Mouse (Mus musculus) small intestine, adult 2 months (tissue): Measurements from ENCODE around the gene P2rx2. TPM values are rescaled to one million over a fixed set of nuclear protein-coding genes. Genes with fewer than 3 reads are reported as not detected.

Experiments
- H3K27ac ChIP-seq: fragments of 200-500 bp; 2 replicates; pipeline ENCODE4 v1.5.1; 2012; ENCODE audit warnings: low read depth, low read length, control low read depth, inconsistent platforms; ENCODE audit not compliant: insufficient read depth
- H3K27me3 ChIP-seq: fragments of 200-500 bp; 2 replicates; pipeline ENCODE4 v1.6.1; 2012; ENCODE audit warnings: mild to moderate bottlenecking, moderate library complexity, low read length, inconsistent platforms; ENCODE audit not compliant: control insufficient read depth, insufficient read depth
- H3K36me3 ChIP-seq: fragments of 200-500 bp; 2 replicates; pipeline ENCODE4 v1.6.1; 2012; ENCODE audit warnings: mild to moderate bottlenecking, low read length, control low read depth, inconsistent platforms; ENCODE audit not compliant: control insufficient read depth, insufficient read depth
- H3K4me1 ChIP-seq: fragments of 200-500 bp; 2 replicates; pipeline ENCODE4 v1.6.1; 2012; ENCODE audit warnings: low read length, inconsistent platforms, mixed read lengths; ENCODE audit not compliant: control insufficient read depth, insufficient read depth, insufficient read length
- H3K4me3 ChIP-seq: fragments of 200-500 bp; 2 replicates; pipeline ENCODE4 v1.5.1; 2012; ENCODE audit warnings: low read depth, mild to moderate bottlenecking, control low read depth, inconsistent platforms, low read length, moderate library complexity
- CTCF ChIP-seq: fragments of 200-500 bp; IDR thresholded peaks from 2 replicates; pipeline ENCODE4 v1.5.1; 2012; ENCODE audit warnings: low read depth, mild to moderate bottlenecking, control low read depth, inconsistent platforms, low read length, moderate library complexity, mixed read lengths; ENCODE audit not compliant: insufficient replicate concordance, insufficient read length; ENCODE audit errors: extremely low read depth
- POLR2A ChIP-seq: fragments of 200-500 bp; IDR thresholded peaks from 2 replicates; pipeline ENCODE4 v1.6.1; 2012; ENCODE audit warnings: low read depth, mild to moderate bottlenecking, control low read depth, inconsistent platforms, low read length, moderate library complexity
- WGBS: fragments of 180-500 bp; shearing (Covaris S2); methylation state at CpG from one replicate; pipeline ENCODE4 v1.1.7; 2018; 5-methylcytosine and 5-hydroxymethylcytosine counted together
- polyA plus RNA-seq: library from polyadenylated mRNA; depleted of rRNA; stranded (reverse); fragments of >200 nt; gene quantifications from 2 replicates; pipeline ENCODE4 v1.2.3, GENCODE M21; 2012; rRNA removed

Gene P2rx2
- polyA plus RNA-seq, 1 experiment: 2.3 TPM

DNA sequence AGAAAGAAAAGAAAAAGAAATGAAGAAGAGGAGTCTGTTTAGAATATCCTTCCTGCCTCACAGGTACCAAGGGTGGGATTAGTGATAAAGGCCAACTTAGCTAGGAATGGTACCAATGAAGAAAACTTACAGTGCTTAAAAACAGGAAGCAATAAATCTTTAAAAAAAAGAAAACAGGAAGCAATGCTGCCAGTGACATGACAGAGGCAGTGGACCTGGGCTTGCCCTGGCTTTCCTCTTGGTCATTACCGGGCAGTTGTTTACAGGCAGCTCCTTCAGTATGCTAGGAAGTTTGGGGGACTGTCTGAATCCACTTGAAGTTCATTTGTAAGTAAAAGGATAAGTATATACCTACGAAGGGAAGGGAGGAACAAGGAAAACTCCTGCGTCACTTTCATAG is 12.5 kb downstream of the P2rx2 start:
- Histone ChIP-seq H3K4me3 (no peak overlapping the region), H3K27me3 (no peaks in the 10 kb centered on the region), H3K4me1 (no peaks in the 10 kb centered on the region), H3K36me3 (peaks cover 13% of the 10 kb centered on the region; the same call in 1 of the 2 replicates), H3K27ac (no peak overlapping the region)
- TF ChIP-seq POLR2A (no peak), CTCF (no peak)
- WGBS: 79% methylated on average over 3 of the region's 3 CpGs

DNA sequence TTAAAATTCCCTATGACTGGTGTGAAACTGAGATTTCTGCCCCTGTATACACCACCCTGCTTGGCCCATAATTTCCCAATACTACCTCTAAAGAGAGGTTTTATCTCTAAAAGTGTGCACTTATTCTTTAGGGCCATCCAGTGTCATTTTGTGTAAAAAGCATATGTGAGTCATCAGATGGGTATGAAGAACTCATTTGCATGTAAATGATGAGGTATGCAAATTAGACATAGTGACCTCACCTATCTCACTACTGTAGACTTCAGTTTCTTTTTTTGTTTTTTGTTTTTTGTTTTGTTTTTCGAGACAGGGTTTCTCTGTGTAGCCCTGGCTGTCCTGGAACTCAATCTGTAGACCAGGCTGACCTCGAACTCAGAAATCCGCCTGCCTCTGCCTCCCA is 29.9 kb downstream of the P2rx2 start:
- WGBS: 95% methylated on average over 3 of the region's 3 CpGs
- Histone ChIP-seq H3K4me1 (no peaks in the 10 kb centered on the region), H3K27ac (no peak overlapping the region), H3K36me3 (peaks cover 2% of the 10 kb centered on the region), H3K27me3 (no peaks in the 10 kb centered on the region), H3K4me3 (no peak overlapping the region)
- no peak for TF ChIP-seq POLR2A
- TF ChIP-seq CTCF: no peak

DNA sequence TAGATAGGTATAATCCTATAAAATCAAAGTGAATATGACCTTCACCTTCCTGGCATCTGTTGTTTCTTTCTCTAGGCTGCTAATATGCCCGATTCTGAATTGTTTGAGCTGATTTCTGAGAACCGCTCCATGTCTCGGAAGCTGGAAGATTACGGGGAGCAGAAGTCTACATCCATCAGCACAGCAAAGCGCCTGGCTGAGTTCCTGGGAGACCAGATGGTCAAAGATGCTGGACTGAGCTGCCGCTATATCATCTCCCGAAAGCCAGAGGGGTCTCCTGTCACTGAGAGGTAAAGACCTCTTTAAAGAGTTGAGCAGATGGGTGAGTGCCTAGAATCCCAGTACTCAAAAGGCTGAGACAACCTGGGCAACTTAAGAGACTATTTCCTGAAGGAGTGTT is 34.2 kb downstream of the P2rx2 start:
- WGBS: 90% methylated on average over 7 of the region's 7 CpGs
- Histone ChIP-seq H3K4me3 (no peak overlapping the region), H3K27me3 (no peaks in the 10 kb centered on the region), H3K36me3 (peaks cover 10% of the 10 kb centered on the region; the same call in 1 of the 2 replicates), H3K27ac (no peak overlapping the region), H3K4me1 (no peaks in the 10 kb centered on the region)
- TF ChIP-seq POLR2A: no peak
- TF ChIP-seq CTCF: no peak

GRCm38 (mm10) chr5:110300591-110300990 is 42.4 kb downstream of the P2rx2 start:
- Histone ChIP-seq H3K27ac (no peak overlapping the region), H3K27me3 (no peaks in the 10 kb centered on the region), H3K4me1 (no peaks in the 10 kb centered on the region), H3K36me3 (peaks cover 6% of the 10 kb centered on the region), H3K4me3 (no peak overlapping the region)
- TF ChIP-seq CTCF: no peak
- TF ChIP-seq POLR2A: no peak
- 86% methylated on average over 2 of the region's 2 CpGs for WGBS

DNA sequence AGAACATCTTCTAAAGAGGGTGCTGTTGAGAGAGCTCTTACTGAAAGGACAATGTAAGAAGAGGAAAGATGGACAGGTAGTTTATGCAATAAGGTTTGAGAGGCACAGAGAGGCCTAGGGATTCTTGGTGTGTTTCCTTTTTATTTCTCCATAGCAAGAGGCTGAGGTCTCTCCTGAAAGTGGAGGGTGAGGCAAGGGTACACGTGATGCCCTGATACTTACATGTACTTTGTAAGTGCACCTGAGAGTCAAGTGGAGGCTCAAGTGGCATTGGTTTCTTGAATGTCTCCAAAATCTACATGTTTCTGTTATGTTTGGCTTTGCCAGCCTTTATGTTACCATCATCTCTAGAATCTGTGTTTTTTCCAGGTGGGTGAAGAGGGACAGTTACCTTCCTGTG is 46.4 kb downstream of the P2rx2 start:
- H3K4me1 ChIP-seq: no peaks in the 10 kb centered on the region
- peaks cover 2% of the 10 kb centered on the region; the same call in 1 of the 2 replicates for H3K36me3 ChIP-seq
- TF ChIP-seq POLR2A (no peak), CTCF (no peak)
- no peak overlapping the region for H3K27ac ChIP-seq
- no peak overlapping the region for H3K4me3 ChIP-seq
- WGBS: 91% methylated on average over 1 of the region's 1 CpGs
- H3K27me3 ChIP-seq: no peaks in the 10 kb centered on the region

GRCm38 (mm10) chr5:110291649-110292048 is 51.4 kb downstream of the P2rx2 start:
- no peaks in the 10 kb centered on the region for H3K4me1 ChIP-seq
- no peak overlapping the region for H3K27ac ChIP-seq
- WGBS: 100% methylated on average over 1 of the region's 1 CpGs
- H3K27me3 ChIP-seq: no peaks in the 10 kb centered on the region
- H3K4me3 ChIP-seq: no peak overlapping the region
- no peak for TF ChIP-seq CTCF
- TF ChIP-seq POLR2A: no peak
- H3K36me3 ChIP-seq: peaks cover 2% of the 10 kb centered on the region; the same call in 1 of the 2 replicates

Other genes starting within 250 kb of the P2rx2 start
- gene Gm35315, start 248.8 kb downstream of the P2rx2 start, polyA plus RNA-seq: 0.05 TPM in 1 of 2 replicates, not detected in the other
- 0.28 and 0.86 TPM in 2 replicates for gene Plcxd1, start 243.2 kb downstream of the P2rx2 start, polyA plus RNA-seq
- 53.2 and 101 TPM in 2 replicates for gene Gtpbp6, start 235.0 kb downstream of the P2rx2 start, polyA plus RNA-seq
- 0.04 and 0.10 TPM in 2 replicates for gene Zfp605, start 233.1 kb downstream of the P2rx2 start, polyA plus RNA-seq
- 24.6 and 65.1 TPM in 2 replicates for gene Chfr, start 207.4 kb downstream of the P2rx2 start, polyA plus RNA-seq
- gene Golga3, start 166.5 kb downstream of the P2rx2 start, polyA plus RNA-seq: 4.1 and 6.7 TPM in 2 replicates
- gene Ankle2, start 112.2 kb downstream of the P2rx2 start, polyA plus RNA-seq: 2.8 and 4.6 TPM in 2 replicates
- gene Pgam5, start 73.3 kb downstream of the P2rx2 start, polyA plus RNA-seq: 7.3 and 8.6 TPM in 2 replicates
- gene Pxmp2, start 57.0 kb downstream of the P2rx2 start, polyA plus RNA-seq: 2.5 and 7.1 TPM in 2 replicates
- 3.4 and 5.7 TPM in 2 replicates for gene Pole, start 56.9 kb downstream of the P2rx2 start, polyA plus RNA-seq
- not detected in 2 replicates for gene Lrcol1, start 1.5 kb upstream of the P2rx2 start, polyA plus RNA-seq
- 89.3 and 150 TPM in 2 replicates for gene Fbrsl1, start 105.3 kb upstream of the P2rx2 start, polyA plus RNA-seq
- 0.11 and 0.18 TPM in 2 replicates for gene Galnt9, start 201.1 kb upstream of the P2rx2 start, polyA plus RNA-seq